Comparison of ENCODE assay signal across 8 mouse cellular contexts in the genomic region with DNA sequence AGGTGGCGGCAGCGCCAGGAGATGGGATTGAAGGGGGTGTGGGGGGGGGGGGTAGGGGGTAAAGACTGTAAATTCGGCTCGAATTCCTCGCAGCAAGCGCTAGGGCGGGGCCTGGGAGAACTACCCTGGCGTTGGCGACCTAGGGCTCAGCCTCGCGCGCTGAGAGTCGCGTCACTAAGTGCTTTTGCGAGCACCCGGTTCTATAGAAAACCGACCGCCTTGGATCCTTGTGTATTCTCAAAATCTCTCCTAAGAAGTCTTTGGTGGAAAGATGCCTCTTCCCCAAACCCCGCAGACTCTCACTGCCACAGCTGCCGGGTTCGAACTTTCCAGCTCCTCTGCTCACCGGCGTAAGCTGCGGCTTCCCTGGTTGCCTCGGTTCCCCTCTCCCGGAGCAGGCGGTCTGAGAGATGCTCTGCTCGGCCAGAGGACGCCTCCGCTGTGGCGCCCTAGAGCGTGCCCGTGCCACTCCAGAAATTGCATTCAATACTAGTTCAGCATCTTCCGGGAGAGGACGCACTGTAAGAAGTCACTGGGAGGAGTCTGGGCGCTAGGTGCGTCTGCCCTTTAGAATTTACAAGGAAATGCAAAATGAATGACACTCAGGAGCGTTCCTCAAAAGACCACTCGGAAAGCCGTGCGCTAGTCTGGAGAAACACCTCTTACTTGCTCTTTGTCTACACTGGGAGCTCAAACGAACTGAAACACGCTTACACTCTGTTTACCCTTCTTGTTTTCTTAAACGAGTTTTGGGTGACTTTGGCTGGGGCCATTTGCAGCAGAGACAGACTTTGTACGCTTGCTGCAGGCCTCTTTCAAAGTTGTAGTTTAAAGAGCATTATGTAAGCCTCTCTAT. TPM values are rescaled to one million over a fixed set of nuclear protein-coding genes. Genes with fewer than 3 reads are reported as not detected.
DNase-seq lines count a peak whose midpoint lies in the region; ATAC-seq and TF ChIP-seq lines count a peak whose summit lies in the region.

No protein-coding gene starts in this region.

- under 1% methylated on average over 45 of the region's 45 CpGs for WGBS in heart, embryonic 13.5 days
- WGBS in forebrain, embryonic 11.5 days = under 1% methylated on average over 45 of the region's 45 CpGs
- under 1% methylated on average over 45 of the region's 45 CpGs for WGBS in limb, embryonic 11.5 days
- WGBS in olfactory bulb, adult 2 months = 2% methylated on average over 45 of the region's 45 CpGs

- no peak for TF ChIP-seq POLR2A in ES-Bruce4 (IDR thresholded peaks at IDR 0.05; ENCODE audit: insufficient read depth, low read length)
- TF ChIP-seq POLR2A in olfactory bulb, adult 2 months (IDR thresholded peaks at IDR 0.05; ENCODE audit: insufficient read depth, low read depth, low read length) = no peak

- no peak overlapping the region for H3K27ac ChIP-seq in heart, embryonic 13.5 days (replicated peaks)
- H3K27ac ChIP-seq in ES-Bruce4 (ENCODE audit: insufficient read depth, low read length) = no peak overlapping the region
- H3K27ac ChIP-seq in forebrain, embryonic 11.5 days (ENCODE audit: low read depth, low read length) = peak overlapping the region; percentile 46
- H3K27ac ChIP-seq in limb, embryonic 11.5 days (replicated peaks; ENCODE audit: low read depth, low read length) = no peak overlapping the region
- H3K27ac ChIP-seq in olfactory bulb, adult 2 months (ENCODE audit: insufficient read depth, low read depth, low read length) = no peak overlapping the region

- 0 out of 2 replicates have a peak overlapping the region, but pooled peaks have one; percentile 28 for H3K9ac ChIP-seq in heart, embryonic 13.5 days
- H3K9ac ChIP-seq in ES-Bruce4 (ENCODE audit: low read depth, poor library complexity, severe bottlenecking) = no peak overlapping the region
- H3K9ac ChIP-seq in forebrain, embryonic 11.5 days (ENCODE audit: low read length) = peak overlapping the region; percentile 33
- H3K9ac ChIP-seq in limb, embryonic 11.5 days (ENCODE audit: low read length) = no peak overlapping the region

- no peak for TF ChIP-seq EP300 in ES-Bruce4 (IDR thresholded peaks at IDR 0.05; ENCODE audit: insufficient read depth, low read depth, low read length)

- H3K9me3 ChIP-seq in heart, embryonic 13.5 days = no peaks in the 10 kb centered on the region
- no peaks in the 10 kb centered on the region for H3K9me3 ChIP-seq in ES-Bruce4 (replicated peaks; ENCODE audit: control insufficient read depth, insufficient read depth, low read length, poor library complexity, severe bottlenecking)
- H3K9me3 ChIP-seq in forebrain, embryonic 11.5 days (ENCODE audit: control insufficient read depth, low read length) = no peaks in the 10 kb centered on the region
- no peaks in the 10 kb centered on the region for H3K9me3 ChIP-seq in limb, embryonic 11.5 days (ENCODE audit: control insufficient read depth, low read length)

- H3K4me1 ChIP-seq in heart, embryonic 13.5 days = peaks cover 23% of the 10 kb centered on the region
- no peaks in the 10 kb centered on the region for H3K4me1 ChIP-seq in ES-Bruce4 (ENCODE audit: control insufficient read depth, insufficient read depth, low read length)
- peaks cover 13% of the 10 kb centered on the region for H3K4me1 ChIP-seq in forebrain, embryonic 11.5 days (replicated peaks; ENCODE audit: control insufficient read depth, insufficient read depth, low read length)
- H3K4me1 ChIP-seq in limb, embryonic 11.5 days (ENCODE audit: control insufficient read depth, insufficient read depth, low read length) = 0 out of 2 replicates have a peak, but pooled peaks cover 5% of the 10 kb centered on the region
- peaks cover 12% of the 10 kb centered on the region for H3K4me1 ChIP-seq in olfactory bulb, adult 2 months (ENCODE audit: control insufficient read depth, insufficient read depth, low read length)

- H3K4me3 ChIP-seq in heart, embryonic 13.5 days = peak overlapping the region; percentile 46
- H3K4me3 ChIP-seq in ES-Bruce4 (ENCODE audit: low read depth, low read length) = peak overlapping the region; percentile 51
- H3K4me3 ChIP-seq in forebrain, embryonic 11.5 days (ENCODE audit: low read depth, low read length) = peak overlapping the region; percentile 31
- peak overlapping the region; percentile 25 for H3K4me3 ChIP-seq in limb, embryonic 11.5 days (ENCODE audit: low read depth, low read length)
- H3K4me3 ChIP-seq in olfactory bulb, adult 2 months (ENCODE audit: insufficient read depth, low read depth, low read length) = peak overlapping the region; percentile 48

- TF ChIP-seq CTCF in ES-Bruce4 (IDR thresholded peaks at IDR 0.05; ENCODE audit: low read depth, low read length) = no peak
- TF ChIP-seq CTCF in olfactory bulb, adult 2 months (IDR thresholded peaks at IDR 0.05; ENCODE audit: insufficient read depth, low read depth, low read length) = no peak

- peaks cover 82% of the 10 kb centered on the region for H3K27me3 ChIP-seq in heart, embryonic 13.5 days (replicated peaks)
- peaks cover 35% of the 10 kb centered on the region for H3K27me3 ChIP-seq in ES-Bruce4 (ENCODE audit: control insufficient read depth, insufficient read depth, low read length, poor library complexity, severe bottlenecking)
- H3K27me3 ChIP-seq in forebrain, embryonic 11.5 days (ENCODE audit: control insufficient read depth, insufficient read depth, low read length) = peaks cover 8% of the 10 kb centered on the region; the same call in 1 of the 2 replicates
- peaks cover 71% of the 10 kb centered on the region for H3K27me3 ChIP-seq in limb, embryonic 11.5 days (ENCODE audit: control insufficient read depth, insufficient read depth, low read length)

- no peak for DNase-seq in heart, adult 8-10 months (ENCODE audit: low spot score)
- DNase-seq in forebrain, embryonic 11.5 days (ENCODE audit: low spot score) = peak; percentile 75
- DNase-seq in limb, embryonic 11.5 days (ENCODE audit: low spot score) = peak; percentile 63
- DNase-seq in urinary bladder, adult 2 months (ENCODE audit: low spot score) = no peak

- H3K4me2 ChIP-seq in heart, embryonic 13.5 days = peak overlapping the region; percentile 69
- peak overlapping the region; percentile 57 for H3K4me2 ChIP-seq in forebrain, embryonic 11.5 days (ENCODE audit: low read depth, low read length, severe bottlenecking)
- H3K4me2 ChIP-seq in limb, embryonic 11.5 days (ENCODE audit: low read depth, severe bottlenecking) = peak overlapping the region; percentile 37

- H3K36me3 ChIP-seq in heart, embryonic 13.5 days = no peaks in the 10 kb centered on the region
- H3K36me3 ChIP-seq in ES-Bruce4 (ENCODE audit: control insufficient read depth, insufficient read depth, low read length, poor library complexity, severe bottlenecking) = no peaks in the 10 kb centered on the region
- no peaks in the 10 kb centered on the region for H3K36me3 ChIP-seq in forebrain, embryonic 11.5 days (ENCODE audit: control insufficient read depth, insufficient read depth, low read length)
- no peaks in the 10 kb centered on the region for H3K36me3 ChIP-seq in limb, embryonic 11.5 days (ENCODE audit: control insufficient read depth, insufficient read depth, low read length)

- no peak for ATAC-seq in heart, embryonic 13.5 days (ENCODE audit: extremely low read depth, insufficient number of reproducible peaks, low FRiP score, low TSS enrichment)
- peak; percentile 31 for ATAC-seq in forebrain, embryonic 11.5 days (replicated peaks; ENCODE audit: low FRiP score)
- no peak for ATAC-seq in limb, embryonic 11.5 days (ENCODE audit: insufficient number of reproducible peaks, low FRiP score, low TSS enrichment, low read depth)
- ATAC-seq in inflammation-experienced regulatory T-cells, adult 6 months = no peak

RNA-seq across cellular contexts. Expression of a gene that starts 10.2 kb away (rescaled TPM):
- polyA plus RNA-seq in heart, embryonic 13.5 days (2015; fragmentation: Nextera tagmentation; extraction: Ambion mirVana) = 0.04 TPM in 2 replicates
- under 1 TPM in 1 of 4 experiments, not detected in 3; 0.03 TPM for total RNA-seq in heart, adult 8-10 months (2022)
- 0.10 TPM in 1 of 2 replicates, not detected in the other for polyA plus RNA-seq in ES-Bruce4 (2011; ENCODE audit: insufficient read depth, insufficient read length, low read depth, missing spikeins)
- 26.6 and 31.8 TPM in 2 replicates for polyA plus RNA-seq in forebrain, embryonic 11.5 days (2014; fragmentation: Nextera tagmentation; extraction: Ambion mirVana)
- 0.16 and 0.18 TPM in 2 replicates for polyA plus RNA-seq in limb, embryonic 11.5 days (2014; fragmentation: Nextera tagmentation; extraction: Ambion mirVana)
- not detected in 2 replicates for polyA plus RNA-seq in olfactory bulb, adult 2 months (2012; ENCODE audit: insufficient read depth, insufficient read length, low replicate concordance, missing spikeins)
- polyA plus RNA-seq in inflammation-experienced regulatory T-cells, adult 6 months (2017; shearing (Covaris generic)) = under 1 TPM in 2 of 3 experiments, not detected in 1; 0.05 to 0.09 TPM
- 0.01 TPM in 2 replicates for polyA plus RNA-seq in urinary bladder, adult 2 months (2012; rRNA removed)

Comparison
In these comparisons a context has a peak if more than half of its experiments do, and no peak if none do; other contexts are left out.
1. H3K9ac ChIP-seq: peak in heart, embryonic 13.5 days (single experiment) and forebrain, embryonic 11.5 days (single experiment); none in ES-Bruce4 (single experiment) and limb, embryonic 11.5 days (single experiment).
2. DNase-seq: peak in forebrain, embryonic 11.5 days (single experiment) and limb, embryonic 11.5 days (single experiment); none in heart, adult 8-10 months (single experiment) and urinary bladder, adult 2 months (single experiment).
3. RNA of a gene that starts 10.2 kb away (polyA plus RNA-seq): 26.6 to 31.8 TPM in forebrain, embryonic 11.5 days; 0.16 to 0.18 TPM in limb, embryonic 11.5 days, 0.10 TPM in ES-Bruce4, 0.05 to 0.09 TPM in inflammation-experienced regulatory T-cells, adult 6 months, 0.04 TPM in heart, embryonic 13.5 days, 0.01 TPM in urinary bladder, adult 2 months and not detected in olfactory bulb, adult 2 months; every median in the first group is over 10 times any median in the second.
4. Peak in every context shown above with its lines, with median percentiles within 50 percentile points of each other: H3K4me2 ChIP-seq and H3K4me3 ChIP-seq.